Mouse (Mus musculus) T-cell, adult 2 months (primary cell): ENCODE data around the gene Asl.

Source experiments
- DNase-seq: peaks from one replicate; pipeline ENCODE4 v3.0.0; 2022; ENCODE audit warnings: low spot score

The Asl gene

DNA sequence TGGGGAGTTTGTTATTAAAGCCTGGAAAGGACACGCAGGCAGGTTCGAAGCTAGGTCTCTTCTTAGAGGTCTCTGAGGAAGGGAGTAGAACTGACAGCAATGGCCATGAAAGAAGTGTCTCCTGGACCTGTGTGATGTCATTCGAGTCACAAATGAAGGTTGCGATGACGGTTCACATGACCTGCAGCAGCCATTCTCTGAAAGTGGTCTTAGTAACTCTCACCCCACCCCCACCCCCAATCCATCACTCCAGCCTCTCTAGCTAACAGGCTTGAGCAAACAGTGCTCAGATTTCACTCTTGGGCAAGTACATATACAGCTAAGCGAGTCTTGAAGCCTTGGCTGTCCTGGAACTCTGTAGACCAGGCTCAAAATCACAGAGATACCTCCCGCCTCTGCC lies 25.8 kb downstream of the Asl start:
- DNase-seq: no peak

GRCm38 (mm10) chr5:130002301-130003146 lies 26.5 kb downstream of the Asl start, which contains the start of gene Gusb:
TSS of gene Gusb (minus strand) at chr5:130003049.
- peak; percentile 50 for DNase-seq

GRCm38 (mm10) chr5:130001356-130001987 lies 27.6 kb downstream of the Asl start:
- DNase-seq: no peak

DNA sequence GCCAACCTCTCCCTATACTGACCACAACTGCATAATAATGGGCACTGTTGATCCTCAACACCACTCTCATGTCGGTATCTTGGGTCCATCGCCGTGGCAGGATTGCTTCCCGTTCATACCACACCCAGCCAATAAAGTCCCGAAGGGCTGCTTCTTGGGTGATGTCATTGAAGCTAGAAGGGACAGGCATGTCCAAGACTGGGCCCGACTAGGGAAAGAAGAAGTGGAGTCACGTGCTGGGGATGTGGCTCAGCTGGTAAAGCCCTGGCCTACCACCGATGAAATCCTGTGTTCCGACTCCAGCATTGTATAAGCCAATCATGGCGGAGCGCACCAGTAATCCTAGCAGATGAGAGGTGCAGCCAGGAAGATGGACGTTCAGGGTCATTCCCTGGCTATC lies 28.3 kb downstream of the Asl start:
- no peak for DNase-seq

GRCm38 (mm10) chr5:129999097-129999496 lies 29.9 kb downstream of the Asl start:
- peak; percentile 59 for DNase-seq

GRCm38 (mm10) chr5:129997700-129998099 lies 31.3 kb downstream of the Asl start:
- no peak for DNase-seq

DNA sequence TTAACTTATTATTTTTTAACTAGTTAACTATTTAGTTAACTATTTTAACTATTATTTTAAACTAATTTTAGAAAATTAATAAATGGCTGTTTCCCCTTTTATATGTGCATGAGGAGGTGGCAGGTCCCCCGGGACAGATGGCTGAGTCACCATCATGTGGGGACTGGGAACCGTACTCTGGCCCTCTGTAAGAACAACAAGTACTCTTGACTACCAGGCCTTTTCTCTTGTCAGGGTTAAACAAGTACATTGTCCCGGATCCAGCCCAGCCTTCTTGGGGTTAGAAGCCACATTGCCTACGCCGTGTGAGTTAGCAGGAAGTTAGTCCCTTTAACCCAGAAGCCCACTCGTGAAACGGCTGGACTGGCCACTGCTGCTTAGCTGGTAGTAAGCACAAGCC lies 34.1 kb downstream of the Asl start:
- no peak for DNase-seq

DNA sequence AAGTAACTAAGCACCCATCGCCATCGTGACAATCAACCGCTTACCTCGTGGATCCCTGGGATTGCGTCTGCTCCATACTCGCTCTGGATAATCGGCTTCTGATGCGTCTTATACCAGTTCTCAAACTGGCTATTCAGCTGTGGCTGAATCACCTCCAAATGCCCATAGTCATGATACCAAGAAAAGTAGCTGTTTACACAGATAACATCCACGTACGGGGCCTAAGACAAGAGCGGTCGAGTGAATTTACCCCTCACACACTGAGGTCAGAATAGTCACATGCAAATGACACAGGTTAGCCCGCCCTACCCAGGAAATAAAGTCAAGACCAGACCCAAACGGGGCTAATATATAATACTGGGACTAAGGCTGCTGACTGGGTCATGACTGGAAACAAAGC lies 35.7 kb downstream of the Asl start:
- no peak for DNase-seq

- no peak for DNase-seq
Measured at GRCm38 (mm10) chr5:129991898-129992297, 37.1 kb downstream of the Asl start.

GRCm38 (mm10) chr5:129989376-129989775 lies 39.7 kb downstream of the Asl start:
- no peak for DNase-seq

- DNase-seq: no peak
Measured at GRCm38 (mm10) chr5:129980216-129980615, 48.8 kb downstream of the Asl start.

DNA sequence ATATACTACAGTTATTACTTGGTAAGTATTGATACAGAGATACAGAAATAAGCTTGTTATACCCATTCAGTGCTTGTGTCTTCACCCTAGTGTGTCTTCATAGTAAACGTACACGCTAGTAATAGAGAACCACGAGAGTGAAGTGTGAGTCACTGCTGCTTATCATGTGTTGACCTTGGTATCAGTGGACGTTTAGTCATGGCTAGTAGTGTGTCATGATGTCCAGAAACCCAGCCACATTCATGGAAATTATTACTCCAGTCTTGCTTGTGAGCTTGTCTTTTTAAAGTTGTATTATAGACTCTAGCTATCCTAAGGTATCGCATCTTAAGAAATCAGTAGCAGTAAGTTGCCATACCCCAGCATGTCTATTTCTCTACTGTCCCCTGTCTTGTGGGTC lies 50.4 kb downstream of the Asl start:
- no peak for DNase-seq

GRCm38 (mm10) chr5:129977768-129978167 lies 51.3 kb downstream of the Asl start:
- DNase-seq: no peak

GRCm38 (mm10) chr5:129974866-129975311 lies 54.2 kb downstream of the Asl start:
- no peak for DNase-seq

DNA sequence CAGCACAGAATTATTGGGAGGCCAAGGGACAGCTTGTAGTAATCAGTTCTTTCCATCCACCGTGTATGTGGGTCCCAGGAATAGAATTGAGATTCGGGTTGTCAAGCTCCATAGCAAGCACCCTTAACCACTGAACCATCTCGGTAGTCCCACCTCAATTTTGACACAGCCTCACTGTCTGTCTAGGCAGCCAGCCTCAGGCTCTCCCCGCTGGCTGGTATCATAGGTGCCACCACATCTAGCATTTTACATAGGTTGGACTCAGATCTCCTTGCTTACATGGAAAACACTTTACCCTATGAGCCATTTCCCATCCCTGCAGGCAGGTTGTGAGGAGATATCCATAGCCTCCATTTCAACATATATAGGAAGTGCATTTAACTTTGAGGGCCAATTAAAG lies 54.7 kb downstream of the Asl start:
- no peak for DNase-seq

DNA sequence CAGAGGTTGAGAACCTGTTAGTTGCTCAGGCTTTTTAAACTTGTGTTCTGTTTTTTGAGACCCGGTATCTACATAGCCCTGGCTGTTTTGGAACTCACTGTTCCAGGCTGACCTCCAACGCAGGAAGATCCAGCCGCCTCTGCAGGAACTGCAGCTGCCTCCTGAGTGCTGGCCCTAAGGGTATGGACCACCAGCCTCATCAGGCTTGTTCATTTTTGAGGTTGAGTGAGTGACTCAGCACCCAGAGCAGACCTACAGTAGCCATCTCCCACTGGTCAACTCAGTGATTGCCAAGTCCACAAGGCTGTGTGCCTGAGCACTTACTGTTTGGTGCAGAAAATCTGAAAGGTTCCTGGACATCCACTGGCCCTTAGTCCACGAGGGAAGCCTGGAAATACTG lies 57.6 kb downstream of the Asl start:
- no peak for DNase-seq

GRCm38 (mm10) chr5:129968417-129968816 lies 60.6 kb downstream of the Asl start:
- DNase-seq: no peak

GRCm38 (mm10) chr5:129966448-129966847 lies 62.6 kb downstream of the Asl start:
- DNase-seq: no peak

GRCm38 (mm10) chr5:129963224-129963623 lies 65.8 kb downstream of the Asl start:
- no peak for DNase-seq
